Mouse (Mus musculus): Measurements from ENCODE around the gene B830017H08Rik. TPM values are rescaled to one million over a fixed set of nuclear protein-coding genes. Genes with fewer than 3 reads are reported as not detected.

Gene B830017H08Rik
- total RNA-seq, 2 experiments from 2014 or later = 0.22 TPM; not detected in 1

GRCm38 (mm10) chr16:17843701-17844365, 10.9 kb downstream of the B830017H08Rik start:
- intact Hi-C loops (cut with DNase I) = no loop called here
- DNase-seq = no peak

DNA sequence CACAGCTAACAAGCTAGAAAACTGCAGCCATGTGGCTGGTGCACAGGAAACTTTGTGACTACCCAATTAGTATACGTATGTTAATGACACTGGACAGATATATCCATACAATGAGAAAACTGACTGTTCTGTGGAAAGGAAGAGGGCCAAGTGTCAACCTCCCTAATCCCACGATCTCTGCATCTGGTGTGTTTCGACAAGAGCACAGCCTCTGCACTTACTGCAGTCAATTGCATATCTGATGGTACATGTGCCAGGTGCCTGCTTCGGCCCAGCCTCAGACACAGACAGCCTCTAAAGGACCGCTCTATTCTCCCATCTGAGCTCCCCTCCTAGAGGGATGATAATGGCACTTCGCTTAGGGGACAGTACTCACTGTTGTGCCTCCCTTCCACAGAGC, 15.5 kb downstream of the B830017H08Rik start:
- DNase-seq = no peak
- intact Hi-C loops (cut with DNase I) = no loop called here

DNA sequence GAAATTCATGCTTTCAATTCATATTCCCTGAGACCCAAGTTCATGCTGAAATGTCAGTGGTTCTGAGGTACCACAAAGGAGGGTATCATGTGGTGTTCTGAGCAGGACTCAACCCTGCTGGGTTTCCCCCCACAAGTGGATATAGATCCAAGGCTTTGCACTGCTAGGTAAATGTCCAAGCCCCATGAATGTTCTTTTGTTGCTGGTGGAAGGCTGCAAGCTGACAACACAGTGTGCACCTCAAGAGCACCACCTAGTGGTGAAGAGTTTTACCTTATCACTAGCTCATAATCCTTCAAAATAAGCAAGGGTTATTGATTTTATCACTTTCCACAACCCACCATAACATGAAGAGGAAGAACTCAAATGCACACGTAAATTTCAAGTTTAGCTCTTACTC, 16.0 kb downstream of the B830017H08Rik start:
- peak; percentile 35 to 72 for DNase-seq
- intact Hi-C loops (cut with DNase I) = no loop called here

DNA sequence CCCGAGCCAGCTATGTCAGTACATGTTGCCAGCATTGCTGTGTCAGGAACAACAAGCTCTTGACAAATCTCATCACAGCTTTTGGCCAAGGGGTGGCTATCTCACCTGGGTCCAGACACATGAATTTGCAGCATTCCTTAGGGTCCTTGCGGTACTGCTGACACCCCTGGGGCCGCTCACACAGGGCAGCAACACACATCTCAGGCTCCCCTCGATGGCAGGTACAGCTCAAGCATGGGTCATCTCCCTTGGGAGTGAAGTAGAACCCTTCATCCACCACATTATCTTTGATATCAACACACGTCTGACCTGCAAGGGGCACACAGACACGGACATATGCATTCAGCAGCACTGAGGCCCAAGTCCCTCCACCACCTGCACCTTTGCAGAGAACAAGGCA, 16.6 kb downstream of the B830017H08Rik start:
- intact Hi-C loops (cut with DNase I) = no loop called here
- DNase-seq = no peak

- DNase-seq = no peak
- intact Hi-C loops (cut with DNase I) = no loop called here
Measured at GRCm38 (mm10) chr16:17851331-17851730, 18.4 kb downstream of the B830017H08Rik start.

GRCm38 (mm10) chr16:17851860-17852259, 18.9 kb downstream of the B830017H08Rik start:
- no peak for DNase-seq
- intact Hi-C loops (cut with DNase I) = no loop called here

- no peak for DNase-seq
- intact Hi-C loops (cut with DNase I) = no loop called here
Measured at GRCm38 (mm10) chr16:17853263-17853662, 20.3 kb downstream of the B830017H08Rik start.

DNA sequence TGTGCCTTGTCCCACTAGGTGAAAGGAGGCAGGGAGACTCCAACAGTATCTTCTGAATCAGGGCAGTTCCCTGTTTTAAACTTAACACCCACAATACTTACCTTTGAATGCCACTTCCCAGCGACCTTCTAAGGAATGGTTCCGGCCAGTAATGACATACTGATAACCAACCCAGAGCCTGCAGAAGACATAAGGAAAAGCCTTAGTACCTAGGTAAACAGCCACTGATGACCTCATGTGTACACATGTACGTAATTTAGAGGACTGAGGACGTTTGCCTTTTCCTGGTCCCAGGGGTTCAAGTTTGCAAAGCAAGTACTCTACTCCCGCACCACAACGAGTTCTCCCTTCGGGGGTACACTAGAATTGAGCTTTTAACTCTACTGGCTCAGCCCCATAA, 24.2 kb downstream of the B830017H08Rik start:
- intact Hi-C loops (cut with DNase I) = loop anchor here (5.0 kb wide), 1 partner anchor 130 kb away; no protein-coding TSS in a partner anchor

DNA sequence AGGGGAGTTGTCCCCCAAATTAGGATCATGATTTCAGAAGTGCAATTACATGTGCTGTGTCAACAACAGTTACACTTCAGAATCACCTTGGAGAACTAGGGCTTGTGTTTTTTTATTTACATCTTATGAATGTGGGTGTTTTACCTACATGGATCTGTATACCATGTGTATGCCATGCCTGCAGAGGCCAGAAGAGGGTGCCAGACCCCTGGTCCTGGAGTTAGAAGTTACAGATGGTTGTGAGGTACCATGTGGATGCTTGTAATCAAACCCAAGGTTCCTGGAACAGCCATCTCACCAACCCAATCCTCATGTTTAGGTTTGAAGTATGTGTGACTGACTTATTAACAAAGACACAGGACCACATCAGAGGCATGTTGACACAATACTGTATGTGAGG, 25.7 kb downstream of the B830017H08Rik start:
- intact Hi-C loops (cut with DNase I) = loop anchor here (5.0 kb wide), 1 partner anchor 129 kb away; no protein-coding TSS in a partner anchor
- peak in 1 of 2 experiments; percentile 34 for DNase-seq

More for the DNA sequence above, 24.2 kb downstream of the B830017H08Rik start:
- no peak for DNase-seq

DNA sequence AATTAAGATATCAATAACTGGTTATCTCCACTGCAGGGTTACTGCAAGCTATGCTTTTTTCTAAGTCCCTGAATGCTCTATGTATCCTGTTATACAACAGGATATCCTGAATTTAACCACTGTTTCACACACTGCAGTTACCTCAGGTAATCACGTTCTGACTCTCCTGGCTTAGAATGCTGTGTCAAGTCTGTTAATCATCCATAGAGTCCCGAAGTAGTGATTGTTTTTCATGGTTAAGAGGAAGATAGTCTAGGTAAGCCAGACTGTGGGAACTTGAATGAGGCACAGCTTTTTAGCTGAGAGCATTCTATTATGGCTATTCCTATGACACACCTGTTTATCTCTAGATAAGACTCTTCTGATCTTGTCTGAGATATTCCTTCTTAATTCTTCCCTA, 32.4 kb downstream of the B830017H08Rik start:
- intact Hi-C loops (cut with DNase I) = no loop called here
- no peak for DNase-seq

- DNase-seq = no peak
- intact Hi-C loops (cut with DNase I) = no loop called here
Measured at GRCm38 (mm10) chr16:17865770-17866169, 32.8 kb downstream of the B830017H08Rik start.

- DNase-seq = no peak
- intact Hi-C loops (cut with DNase I) = no loop called here
Measured at GRCm38 (mm10) chr16:17871248-17871647, 38.3 kb downstream of the B830017H08Rik start.

DNA sequence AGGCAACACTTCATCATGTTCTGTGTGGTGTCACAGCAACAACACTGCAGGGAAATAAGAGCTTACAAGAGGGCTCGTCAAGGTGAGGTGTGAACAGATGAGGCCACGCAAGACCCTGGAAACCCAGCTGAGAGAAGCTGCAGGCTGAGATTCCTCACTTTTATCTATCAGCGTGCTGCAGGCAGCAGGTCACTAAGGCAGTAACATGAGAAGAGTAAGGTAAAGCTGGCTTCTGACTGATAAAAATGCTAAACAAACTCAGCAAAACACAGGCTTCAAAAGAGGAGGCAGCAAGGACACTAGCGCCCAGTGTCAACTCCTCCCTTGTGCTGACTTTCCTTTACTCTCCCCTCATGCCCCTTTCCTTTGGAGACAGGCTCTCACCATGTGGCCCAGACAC, 40.1 kb downstream of the B830017H08Rik start:
- intact Hi-C loops (cut with DNase I) = no loop called here

GRCm38 (mm10) chr16:17875174-17875573, 42.3 kb downstream of the B830017H08Rik start:
- peak; percentile 29 to 48 for DNase-seq
- intact Hi-C loops (cut with DNase I) = no loop called here

More for the DNA sequence above, 40.1 kb downstream of the B830017H08Rik start:
- no peak for DNase-seq

DNA sequence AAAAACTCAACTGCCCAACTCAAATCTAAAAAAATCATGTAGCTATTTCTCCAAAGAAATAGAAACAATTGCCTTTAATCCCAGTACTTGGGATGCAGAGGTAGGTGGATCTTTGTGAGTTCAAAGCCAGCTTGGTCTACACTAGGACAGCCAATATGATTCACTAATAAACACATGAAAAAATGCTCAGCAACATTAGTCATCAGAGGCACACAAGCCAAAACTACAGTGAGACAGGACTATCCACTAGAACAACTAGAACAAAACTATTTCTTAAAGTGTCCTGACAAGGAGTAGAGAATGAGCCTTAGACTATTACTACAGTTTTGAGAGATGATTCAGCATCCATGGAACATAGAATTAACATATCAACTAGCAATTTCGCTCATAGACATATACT, 43.2 kb downstream of the B830017H08Rik start:
- no peak for DNase-seq
- intact Hi-C loops (cut with DNase I) = no loop called here

DNA sequence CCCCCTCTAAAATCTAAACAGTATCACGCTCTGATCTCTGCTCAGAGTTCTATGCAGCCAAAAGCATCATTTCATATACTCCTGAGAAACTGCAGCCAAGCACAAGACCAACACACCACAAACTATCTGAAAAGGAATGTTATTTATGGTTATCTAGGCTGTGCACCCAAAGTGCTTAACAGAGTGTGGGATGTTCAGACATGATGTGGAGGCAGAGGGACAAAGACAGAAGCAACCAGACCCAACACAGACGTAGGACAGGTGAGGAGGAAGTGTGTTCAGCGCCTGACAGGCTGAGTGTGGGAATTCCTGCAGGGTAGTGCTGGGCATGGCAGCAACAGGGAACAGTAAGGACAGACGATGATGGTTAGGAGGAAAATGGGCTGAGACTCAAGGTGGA, 46.6 kb downstream of the B830017H08Rik start:
- intact Hi-C loops (cut with DNase I) = no loop called here

GRCm38 (mm10) chr16:17882196-17882595, 49.3 kb downstream of the B830017H08Rik start:
- DNase-seq = no peak
- intact Hi-C loops (cut with DNase I) = no loop called here

More for the DNA sequence above, 46.6 kb downstream of the B830017H08Rik start:
- no peak for DNase-seq

DNA sequence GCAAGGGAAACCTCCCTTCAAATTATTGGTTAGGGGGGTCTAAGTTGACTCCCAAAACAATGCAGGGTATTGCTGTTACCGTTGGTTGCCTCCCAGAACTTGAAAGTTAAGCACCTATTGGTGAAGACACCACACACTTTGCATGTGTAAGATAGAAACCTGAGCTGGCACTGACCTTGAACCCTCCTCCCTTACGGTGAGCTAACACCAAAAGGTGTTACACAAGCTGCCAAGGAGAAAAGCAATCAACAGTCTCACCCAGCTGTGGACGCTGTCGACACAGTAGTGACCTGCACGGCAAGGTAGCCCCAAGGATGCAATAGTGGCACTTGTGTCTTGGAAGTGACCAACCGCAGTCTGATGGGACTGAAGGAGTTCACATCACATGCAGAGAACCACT, 51.2 kb downstream of the B830017H08Rik start:
- intact Hi-C loops (cut with DNase I) = no loop called here
- DNase-seq = no peak

Other genes starting within 250 kb of the B830017H08Rik start
- 1 to 10 TPM; 2.4 to 3.9 TPM for gene Slc7a4, start 249.9 kb upstream of the B830017H08Rik start, total RNA-seq (2021)
- 10 to 100 TPM; 29.8 to 31.9 TPM for gene Smpd4, start 213.8 kb upstream of the B830017H08Rik start, total RNA-seq (2021)
- 1 to 10 TPM in 1 of 2 experiments, under 1 TPM in 1; 0.74 to 1.0 TPM for gene Ccdc74a, start 186.7 kb upstream of the B830017H08Rik start, total RNA-seq (2021)
- gene Med15, start 100.2 kb upstream of the B830017H08Rik start, total RNA-seq (2021) = 10 to 100 TPM; 34.7 to 39.1 TPM
- 10 to 100 TPM; 26.9 to 27.6 TPM for gene Klhl22, start 73.5 kb upstream of the B830017H08Rik start, total RNA-seq (2021)
- gene Scarf2, start 35.8 kb upstream of the B830017H08Rik start, total RNA-seq (2021) = 10 to 100 TPM; 15.1 to 16.0 TPM
- gene Car15, start 5.2 kb downstream of the B830017H08Rik start, total RNA-seq (2021) = 1 to 10 TPM; 1.4 TPM
- gene Gm20518, start 58.5 kb downstream of the B830017H08Rik start, total RNA-seq (2021) = under 1 TPM; 0.17 to 0.19 TPM
- gene Tssk1, start 61.1 kb downstream of the B830017H08Rik start, total RNA-seq (2021) = under 1 TPM in 1 of 2 experiments, not detected in 1; 0.07 TPM
- gene Dgcr2, start 65.4 kb downstream of the B830017H08Rik start, total RNA-seq (2021) = 10 to 100 TPM; 50.8 to 52.7 TPM
- not detected for gene Tssk2, start 65.5 kb downstream of the B830017H08Rik start, total RNA-seq (2021)
- gene Ess2, start 78.2 kb downstream of the B830017H08Rik start, total RNA-seq (2021) = 10 to 100 TPM; 16.3 to 16.5 TPM
- not detected for gene Gsc2, start 81.9 kb downstream of the B830017H08Rik start, total RNA-seq (2021)
- gene Slc25a1, start 95.1 kb downstream of the B830017H08Rik start, total RNA-seq (2021) = 10 to 100 TPM; 12.7 to 13.5 TPM
- gene Vpreb2, start 147.3 kb downstream of the B830017H08Rik start, total RNA-seq (2021) = not detected
- 10 to 100 TPM; 42.8 to 47.4 TPM for gene Dgcr6, start 219.7 kb downstream of the B830017H08Rik start, total RNA-seq (2021)